Mouse (Mus musculus): ENCODE results near the gene Tmem209. TPM values are rescaled to one million over a fixed set of nuclear protein-coding genes. Genes with fewer than 3 reads are reported as not detected.

The Tmem209 gene
- polyA plus RNA-seq, 1 experiment from 2014 or later = 32.9 TPM

Other genes starting within 250 kb of the Tmem209 start
- 68.2 and 69.4 TPM in 2 replicates for gene Ube2h, start 205.2 kb downstream of the Tmem209 start, polyA plus RNA-seq (2014; fragmentation: Nextera tagmentation; extraction: Ambion mirVana)
- 62.5 and 65.3 TPM in 2 replicates for gene Zc3hc1, start 118.8 kb downstream of the Tmem209 start, polyA plus RNA-seq (2014; fragmentation: Nextera tagmentation; extraction: Ambion mirVana)
- 51.1 and 63.1 TPM in 2 replicates for gene Klhdc10, start 107.9 kb downstream of the Tmem209 start, polyA plus RNA-seq (2014; fragmentation: Nextera tagmentation; extraction: Ambion mirVana)
- gene Ssmem1, start 66 bp upstream of the Tmem209 start, polyA plus RNA-seq (2014; fragmentation: Nextera tagmentation; extraction: Ambion mirVana) = 0.19 TPM in 1 of 2 replicates, not detected in the other
- 7.1 and 8.4 TPM in 2 replicates for gene Cpa2, start 31.8 kb upstream of the Tmem209 start, polyA plus RNA-seq (2014; fragmentation: Nextera tagmentation; extraction: Ambion mirVana)
- 1.2 TPM in 2 replicates for gene Cpa4, start 58.6 kb upstream of the Tmem209 start, polyA plus RNA-seq (2014; fragmentation: Nextera tagmentation; extraction: Ambion mirVana)
- gene Cpa5, start 101.2 kb upstream of the Tmem209 start, polyA plus RNA-seq (2014; fragmentation: Nextera tagmentation; extraction: Ambion mirVana) = 0.16 and 0.17 TPM in 2 replicates
- 0.78 and 0.96 TPM in 2 replicates for gene Cpa1, start 129.4 kb upstream of the Tmem209 start, polyA plus RNA-seq (2014; fragmentation: Nextera tagmentation; extraction: Ambion mirVana)
- 12.2 and 13.7 TPM in 2 replicates for gene Cep41, start 184.0 kb upstream of the Tmem209 start, polyA plus RNA-seq (2014; fragmentation: Nextera tagmentation; extraction: Ambion mirVana)
- 346 and 418 TPM in 2 replicates for gene Mest, start 213.8 kb upstream of the Tmem209 start, polyA plus RNA-seq (2014; fragmentation: Nextera tagmentation; extraction: Ambion mirVana)